Comparison of ENCODE assay signal across 18 mouse cellular contexts in genomic region chr5:141823823-141824330, GRCm38 (mm10).
"Had no signal": no experiment of that assay in that cellular context is flagged by ENCODE, and none has a peak within 500 bp of the region (broad histone marks: within the 10 kb centered on the region; RNA-seq: fewer than 3 reads in every experiment).

No protein-coding gene starts in this region.

- ATAC-seq: intestine, embryonic 15.5 days; liver, postnatal 0 days had no signal

- H3K27ac ChIP-seq: intestine, embryonic 15.5 days; kidney, embryonic 15.5 days; limb, embryonic 15.5 days; liver, embryonic 14.5 days; midbrain, embryonic 10.5 days; neural tube, embryonic 12.5 days; stomach, embryonic 15.5 days had no signal

- DNase-seq: kidney, adult 11 months; kidney, adult 8-10 months; kidney, postnatal 10 days; kidney, postnatal 36 days; liver, postnatal 0 days; lung, postnatal 14 days; lung, postnatal 4 days; midbrain, embryonic 14.5 days; spleen, adult 18-20 months; thymus, postnatal 25 days had no signal

- H3K9me3 ChIP-seq: intestine, embryonic 15.5 days; kidney, embryonic 15.5 days; limb, embryonic 15.5 days; midbrain, embryonic 10.5 days; stomach, embryonic 15.5 days had no signal

- H3K4me3 ChIP-seq: intestine, embryonic 15.5 days; kidney, embryonic 15.5 days; limb, embryonic 15.5 days; midbrain, embryonic 10.5 days; neural tube, embryonic 12.5 days; stomach, embryonic 15.5 days had no signal

- H3K4me2 ChIP-seq: intestine, embryonic 15.5 days; kidney, embryonic 15.5 days; limb, embryonic 15.5 days; liver, embryonic 11.5 days; neural tube, embryonic 12.5 days; stomach, embryonic 15.5 days had no signal

- H3K27me3 ChIP-seq: intestine, embryonic 15.5 days; kidney, embryonic 15.5 days; limb, embryonic 15.5 days; neural tube, embryonic 12.5 days; stomach, embryonic 15.5 days had no signal

- H3K9ac ChIP-seq: intestine, embryonic 15.5 days; kidney, embryonic 15.5 days; limb, embryonic 15.5 days; liver, embryonic 14.5 days; liver, postnatal 0 days; neural tube, embryonic 12.5 days; stomach, embryonic 15.5 days had no signal

- H3K4me1 ChIP-seq: intestine, embryonic 15.5 days; neural tube, embryonic 12.5 days; stomach, embryonic 15.5 days had no signal

- H3K36me3 ChIP-seq: intestine, embryonic 15.5 days; kidney, embryonic 15.5 days; limb, embryonic 15.5 days; midbrain, embryonic 10.5 days; neural tube, embryonic 12.5 days; stomach, embryonic 15.5 days had no signal
